Mouse (Mus musculus): ENCODE measurements around the gene Ak8.

Gene Ak8

GRCm38 (mm10) chr2:28699361-28700335, at the start of gene Ak8, which contains the start of gene Spaca9:
TSS of gene Ak8 (plus strand) at chr2:28700164.
TSS of gene Spaca9 (minus strand) at chr2:28699727.
- peak; percentile 78 for DNase-seq (ENCODE audit: low spot score in 2 of 2)

GRCm38 (mm10) chr2:28650526-28650925, 49.4 kb upstream of the Ak8 start:
- DNase-seq (ENCODE audit: low spot score in 2 of 2) = no peak

- peak; percentile 42 to 70 for DNase-seq (ENCODE audit: low spot score in 2 of 2)
These were observed 46.6 kb upstream of the Ak8 start for GRCm38 (mm10) chr2:28653351-28653750.

- DNase-seq (ENCODE audit: low spot score in 2 of 2) = no peak
These were observed 45.7 kb upstream of the Ak8 start for GRCm38 (mm10) chr2:28654295-28654694.

- DNase-seq (ENCODE audit: low spot score in 2 of 2) = no peak
These were observed 43.7 kb upstream of the Ak8 start for GRCm38 (mm10) chr2:28656216-28656615.

- no peak for DNase-seq (ENCODE audit: low spot score in 2 of 2)
These were observed 37.1 kb upstream of the Ak8 start for GRCm38 (mm10) chr2:28662891-28663290.

GRCm38 (mm10) chr2:28665818-28666217, 34.1 kb upstream of the Ak8 start:
- DNase-seq (ENCODE audit: low spot score in 2 of 2) = no peak

GRCm38 (mm10) chr2:28671438-28671837, 28.5 kb upstream of the Ak8 start:
- no peak for DNase-seq (ENCODE audit: low spot score in 2 of 2)

- DNase-seq (ENCODE audit: low spot score in 2 of 2) = no peak
These were observed 24.0 kb upstream of the Ak8 start for GRCm38 (mm10) chr2:28676005-28676404.

GRCm38 (mm10) chr2:28680710-28681109, 19.3 kb upstream of the Ak8 start:
- no peak for DNase-seq (ENCODE audit: low spot score in 2 of 2)

- peak; percentile 41 to 53 for DNase-seq (ENCODE audit: low spot score in 2 of 2)
These were observed 18.2 kb upstream of the Ak8 start for GRCm38 (mm10) chr2:28681718-28682117.

- peak; percentile 20 to 56 for DNase-seq (ENCODE audit: low spot score in 2 of 2)
These were observed 14.1 kb upstream of the Ak8 start for GRCm38 (mm10) chr2:28685895-28686294.

GRCm38 (mm10) chr2:28688431-28688830, 11.5 kb upstream of the Ak8 start:
- no peak for DNase-seq (ENCODE audit: low spot score in 2 of 2)

GRCm38 (mm10) chr2:28692692-28693091, 7.3 kb upstream of the Ak8 start:
- peak in 1 of 2 experiments; percentile 22 for DNase-seq (ENCODE audit: low spot score in 2 of 2)

- no peak for DNase-seq (ENCODE audit: low spot score in 2 of 2)
These were observed 1.4 kb upstream of the Ak8 start for GRCm38 (mm10) chr2:28698566-28698965.

- DNase-seq (ENCODE audit: low spot score in 2 of 2) = no peak
These were observed 1.8 kb downstream of the Ak8 start for GRCm38 (mm10) chr2:28701646-28702262.

GRCm38 (mm10) chr2:28706106-28706636, 6.2 kb downstream of the Ak8 start:
- DNase-seq (ENCODE audit: low spot score in 2 of 2) = no peak

- no peak for DNase-seq (ENCODE audit: low spot score in 2 of 2)
These were observed 6.8 kb downstream of the Ak8 start for GRCm38 (mm10) chr2:28706787-28707186.

GRCm38 (mm10) chr2:28713036-28713435, 13.1 kb downstream of the Ak8 start:
- no peak for DNase-seq (ENCODE audit: low spot score in 2 of 2)

GRCm38 (mm10) chr2:28722419-28722818, 22.5 kb downstream of the Ak8 start:
- no peak for DNase-seq (ENCODE audit: low spot score in 2 of 2)

- no peak for DNase-seq (ENCODE audit: low spot score in 2 of 2)
These were observed 23.9 kb downstream of the Ak8 start for GRCm38 (mm10) chr2:28723912-28724311.

GRCm38 (mm10) chr2:28727786-28728404, 27.9 kb downstream of the Ak8 start:
- DNase-seq (ENCODE audit: low spot score in 2 of 2) = no peak

Data from right cerebral cortex, postnatal 36 days (tissue).